ENCODE assay signal across 22 mouse cellular contexts in the genomic region with DNA sequence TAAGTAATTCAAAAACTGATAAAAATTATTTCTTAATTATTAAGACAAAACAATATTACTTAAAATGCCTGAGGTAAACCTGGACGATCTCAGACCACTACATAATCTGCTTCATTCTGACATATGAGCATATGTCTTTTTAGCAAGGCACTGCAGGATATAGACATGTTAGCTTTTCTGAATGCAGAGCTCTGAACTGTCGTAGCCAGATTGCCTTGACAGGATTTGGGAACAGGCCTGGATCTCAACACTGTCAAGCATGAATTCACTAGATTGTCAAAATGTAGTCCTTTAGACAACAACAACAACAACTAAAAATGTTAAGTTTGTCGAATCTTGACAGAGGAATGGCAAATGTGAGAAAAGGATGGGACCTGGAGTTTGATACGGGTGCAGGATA.
"Had no signal": no experiment of that assay in that cellular context is flagged by ENCODE, and none has a peak within 500 bp of the region (broad histone marks: within the 10 kb centered on the region; RNA-seq: fewer than 3 reads in every experiment).

No protein-coding gene starts in this region.

- H3K9me3 ChIP-seq: lung, embryonic 15.5 days; megakaryocyte, embryonic 14.5 days; midbrain, embryonic 13.5 days; midbrain, embryonic 15.5 days; neural tube, embryonic 13.5 days; neural tube, embryonic 15.5 days had no signal

- ATAC-seq: liver, postnatal 0 days; lung, postnatal 0 days; midbrain, embryonic 13.5 days; midbrain, embryonic 15.5 days had no signal

- H3K36me3 ChIP-seq: lung, embryonic 15.5 days; midbrain, embryonic 13.5 days; midbrain, embryonic 15.5 days; neural tube, embryonic 13.5 days; neural tube, embryonic 15.5 days had no signal

- H3K27me3 ChIP-seq: lung, embryonic 15.5 days; megakaryocyte, embryonic 14.5 days; midbrain, embryonic 13.5 days; midbrain, embryonic 15.5 days; neural tube, embryonic 13.5 days; neural tube, embryonic 15.5 days had no signal

- H3K4me2 ChIP-seq: lung, embryonic 15.5 days; midbrain, embryonic 11.5 days; midbrain, embryonic 13.5 days; midbrain, embryonic 15.5 days; neural tube, embryonic 13.5 days; neural tube, embryonic 15.5 days had no signal

- DNase-seq: liver, postnatal 0 days; lung, adult 2 months; lung, postnatal 14 days; lung, postnatal 36 days; retina, postnatal 1 day; right cerebral cortex, adult 18-20 months; right cerebral cortex, postnatal 25 days; right cerebral cortex, postnatal 4 days; spleen, adult 18-20 months; thymus, adult 18-20 months; thymus, postnatal 14 days; thymus, postnatal 36 days had no signal

- H3K27ac ChIP-seq: lung, embryonic 15.5 days; macrophage; midbrain, embryonic 13.5 days; midbrain, embryonic 15.5 days; neural tube, embryonic 13.5 days; neural tube, embryonic 15.5 days had no signal

- H3K9ac ChIP-seq: liver, postnatal 0 days; lung, embryonic 15.5 days; midbrain, embryonic 13.5 days; midbrain, embryonic 15.5 days; neural tube, embryonic 13.5 days; neural tube, embryonic 15.5 days had no signal

- H3K4me3 ChIP-seq: lung, embryonic 15.5 days; megakaryocyte, embryonic 14.5 days; midbrain, embryonic 13.5 days; midbrain, embryonic 15.5 days; myocyte; neural tube, embryonic 13.5 days; neural tube, embryonic 15.5 days had no signal

- H3K4me1 ChIP-seq: lung, embryonic 15.5 days; megakaryocyte, embryonic 14.5 days; midbrain, embryonic 13.5 days; midbrain, embryonic 15.5 days; neural tube, embryonic 13.5 days; neural tube, embryonic 15.5 days had no signal
